Mouse (Mus musculus) liver, postnatal 0 days (tissue): ENCODE measurements around the gene Ptpra. TPM values are rescaled to one million over a fixed set of nuclear protein-coding genes. Genes with fewer than 3 reads are reported as not detected.
"Not testable (repeated sequence)": the region's sequence is repeated elsewhere in the genome, so short reads cannot be mapped to it uniquely, and the experiment has no call there.

Experiments
- ATAC-seq: fragments of 200-750 bp; cut with Nextera tagmentation; 2 replicates; pipeline ENCODE4 v1.8.0; 2017; ENCODE audit warnings: mild to moderate bottlenecking, moderate library complexity
- DNase-seq: peaks from one replicate; pipeline ENCODE4 v3.0.0-alpha.2; 2016
- H3K27ac ChIP-seq: fragments of 300-500 bp; sonication (generic); 2 replicates; pipeline ENCODE4 v1.5.1; 2014; ENCODE audit warnings: antibody characterized with exemption, moderate library complexity, mild to moderate bottlenecking, low read depth
- H3K27me3 ChIP-seq: fragments of 300-500 bp; sonication (generic); 2 replicates; pipeline ENCODE4 v1.6.1; 2014; ENCODE audit warnings: low read length, control low read depth, mixed read lengths; ENCODE audit not compliant: insufficient read depth
- H3K36me3 ChIP-seq: fragments of 300-500 bp; sonication (generic); replicated peaks from 2 replicates; pipeline ENCODE4 v1.6.1; 2014; ENCODE audit warnings: mild to moderate bottlenecking, control low read depth, low read length, moderate library complexity, mixed read lengths; ENCODE audit not compliant: insufficient read depth
- H3K4me1 ChIP-seq: fragments of 300-500 bp; sonication (generic); 2 replicates; pipeline ENCODE4 v1.6.1; 2014; ENCODE audit warnings: antibody characterized with exemption, mild to moderate bottlenecking, control low read depth; ENCODE audit not compliant: insufficient read depth
- H3K4me2 ChIP-seq: fragments of 300-500 bp; sonication (generic); 2 replicates; pipeline ENCODE4 v1.6.1; 2014; ENCODE audit warnings: low read depth, mild to moderate bottlenecking, low read length, moderate library complexity, mixed read lengths
- H3K4me3 ChIP-seq: fragments of 300-500 bp; sonication (generic); 2 replicates; pipeline ENCODE4 v1.5.1; 2014; ENCODE audit warnings: low read depth, low read length
- H3K9ac ChIP-seq: fragments of 300-500 bp; sonication (generic); replicated peaks from 2 replicates; pipeline ENCODE4 v1.6.1; 2014; ENCODE audit warnings: mild to moderate bottlenecking, moderate library complexity
- H3K9me3 ChIP-seq: fragments of 300-500 bp; sonication (generic); 2 replicates; pipeline ENCODE4 v1.6.1; 2016; ENCODE audit warnings: mild to moderate bottlenecking, control low read depth, low read length, mixed read lengths
- CTCF ChIP-seq: sonication (generic); IDR thresholded peaks from 2 replicates; pipeline ENCODE4 v1.5.1; 2016; ENCODE audit warnings: antibody characterized with exemption, low read depth
- EP300 ChIP-seq: IDR thresholded peaks from 2 replicates; pipeline ENCODE4 v1.6.1; 2016; ENCODE audit warnings: antibody characterized with exemption, low read depth, mild to moderate bottlenecking
- WGBS: fragments of 180-500 bp; shearing (Covaris S2); extraction: QIAGEN DNeasy Blood & Tissue Kit; methylation state at CpG from one replicate; pipeline ENCODE4 v1.1.7; 2014; ENCODE audit not compliant: insufficient replicate concordance; 5-methylcytosine and 5-hydroxymethylcytosine counted together
- polyA plus RNA-seq: library from polyadenylated mRNA; unstranded; fragments of >200 nt; fragmentation: Nextera tagmentation; extraction: Ambion mirVana; gene quantifications from 2 replicates; pipeline ENCODE4 v1.2.1, GENCODE M21; 2015

The Ptpra gene
- polyA plus RNA-seq, 1 experiment from 2014 or later: 18.7 TPM

- no peaks in the 10 kb centered on the region for H3K27me3 ChIP-seq
- no peaks in the 10 kb centered on the region; the same call in 1 of the 2 replicates for H3K9me3 ChIP-seq
- H3K27ac ChIP-seq: no peak overlapping the region
- DNase-seq: no peak
- no peak for ATAC-seq
- TF ChIP-seq EP300: no peak
- TF ChIP-seq CTCF: no peak
- H3K4me1 ChIP-seq: no peaks in the 10 kb centered on the region
- no peak overlapping the region for H3K4me2 ChIP-seq
- no peak overlapping the region for H3K4me3 ChIP-seq
- no peak overlapping the region for H3K9ac ChIP-seq
- H3K36me3 ChIP-seq: peaks cover 16% of the 10 kb centered on the region
- 90% methylated on average over 8 of the region's 8 CpGs for WGBS
Observed at GRCm38 (mm10) chr2:130513907-130514306, 63.8 kb downstream of the Ptpra start.

GRCm38 (mm10) chr2:130515791-130516190 lies 65.7 kb downstream of the Ptpra start:
- WGBS: 86% methylated on average over 5 of the region's 5 CpGs
- TF ChIP-seq CTCF (no peak), EP300 (no peak)
- no peak overlapping the region for H3K4me2 ChIP-seq
- H3K9me3 ChIP-seq: no peaks in the 10 kb centered on the region; the same call in 1 of the 2 replicates
- no peak overlapping the region for H3K4me3 ChIP-seq
- H3K36me3 ChIP-seq: peaks cover 25% of the 10 kb centered on the region
- no peak overlapping the region for H3K9ac ChIP-seq
- H3K27me3 ChIP-seq: no peaks in the 10 kb centered on the region
- H3K4me1 ChIP-seq: no peaks in the 10 kb centered on the region
- H3K27ac ChIP-seq: no peak overlapping the region
- DNase-seq: no peak
- no peak for ATAC-seq

- TF ChIP-seq CTCF: no peak
- no peak for TF ChIP-seq EP300
- no peak for DNase-seq
- no peak overlapping the region for H3K9ac ChIP-seq
- H3K27ac ChIP-seq: no peak overlapping the region
- no peaks in the 10 kb centered on the region for H3K4me1 ChIP-seq
- peaks cover 42% of the 10 kb centered on the region for H3K36me3 ChIP-seq
- no peak overlapping the region for H3K4me3 ChIP-seq
- 90% methylated on average over 2 of the region's 2 CpGs for WGBS
- H3K4me2 ChIP-seq: no peak overlapping the region
- no peak for ATAC-seq
- H3K27me3 ChIP-seq: no peaks in the 10 kb centered on the region
- no peaks in the 10 kb centered on the region for H3K9me3 ChIP-seq
Observed at GRCm38 (mm10) chr2:130521927-130522326, 71.8 kb downstream of the Ptpra start.

- not testable (repeated sequence) for H3K27me3 ChIP-seq, H3K4me1 ChIP-seq, H3K4me3 ChIP-seq, H3K27ac ChIP-seq, ATAC-seq, H3K9ac ChIP-seq, H3K9me3 ChIP-seq, DNase-seq, H3K4me2 ChIP-seq
- peaks cover 28% of the 10 kb centered on the region for H3K36me3 ChIP-seq
- 87% methylated on average over 3 of the region's 4 CpGs for WGBS
Observed at GRCm38 (mm10) chr2:130525480-130525879, 75.4 kb downstream of the Ptpra start.

GRCm38 (mm10) chr2:130528457-130528856 lies 78.4 kb downstream of the Ptpra start:
- Histone ChIP-seq H3K4me2 (no peak overlapping the region), H3K9ac (no peak overlapping the region), H3K9me3 (no peaks in the 10 kb centered on the region), H3K4me3 (no peak overlapping the region), H3K27me3 (no peaks in the 10 kb centered on the region), H3K27ac (no peak overlapping the region), H3K36me3 (peaks cover 16% of the 10 kb centered on the region), H3K4me1 (no peaks in the 10 kb centered on the region)
- ATAC-seq (no peak), DNase-seq (no peak)
- 89% methylated on average over 6 of the region's 6 CpGs for WGBS
- no peak for TF ChIP-seq EP300
- TF ChIP-seq CTCF: no peak

- Histone ChIP-seq H3K9ac (no peak overlapping the region), H3K27me3 (no peaks in the 10 kb centered on the region), H3K27ac (no peak overlapping the region), H3K9me3 (no peaks in the 10 kb centered on the region), H3K4me1 (no peaks in the 10 kb centered on the region), H3K4me3 (no peak overlapping the region), H3K4me2 (no peak overlapping the region), H3K36me3 (peaks cover 18% of the 10 kb centered on the region)
- ATAC-seq (no peak), DNase-seq (no peak)
- 87% methylated on average over 2 of the region's 2 CpGs for WGBS
- no peak for TF ChIP-seq EP300
- no peak for TF ChIP-seq CTCF
Observed at GRCm38 (mm10) chr2:130529290-130529689, 79.2 kb downstream of the Ptpra start.

- TF ChIP-seq EP300 (no peak), CTCF (no peak)
- no peak overlapping the region for H3K4me3 ChIP-seq
- no peaks in the 10 kb centered on the region for H3K4me1 ChIP-seq
- no peak overlapping the region for H3K4me2 ChIP-seq
- ATAC-seq: no peak
- no peak overlapping the region for H3K9ac ChIP-seq
- H3K36me3 ChIP-seq: peaks cover 20% of the 10 kb centered on the region
- no peak overlapping the region for H3K27ac ChIP-seq
- H3K9me3 ChIP-seq: no peaks in the 10 kb centered on the region
- DNase-seq: no peak
- H3K27me3 ChIP-seq: no peaks in the 10 kb centered on the region
- 90% methylated on average over 7 of the region's 7 CpGs for WGBS
Observed at GRCm38 (mm10) chr2:130529925-130530324, 79.8 kb downstream of the Ptpra start.
